Mouse (Mus musculus): ENCODE measurements around the gene Sox13.

The Sox13 gene

GRCm38 (mm10) chr1:133397483-133398237, 26.5 kb downstream of the Sox13 start:
- peak; percentile 49 to 63 for DNase-seq

DNA sequence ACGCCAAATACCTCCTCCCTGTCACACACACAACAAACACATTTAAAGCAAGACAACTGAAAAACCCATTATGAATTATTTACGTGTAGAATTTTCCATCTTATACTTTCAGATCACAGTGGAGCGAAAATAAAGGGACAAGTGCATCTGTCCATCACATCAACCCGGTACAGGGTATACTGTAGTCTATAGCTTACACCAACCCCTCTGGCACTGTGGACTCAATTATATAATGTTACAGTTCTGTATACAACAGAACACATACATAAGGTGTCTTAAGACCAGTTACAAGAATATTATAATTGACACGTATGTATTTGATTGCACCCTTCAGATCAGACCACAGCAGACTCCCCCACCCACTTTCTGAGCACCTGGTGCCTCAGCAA, 27.1 kb downstream of the Sox13 start:
- DNase-seq = no peak

DNA sequence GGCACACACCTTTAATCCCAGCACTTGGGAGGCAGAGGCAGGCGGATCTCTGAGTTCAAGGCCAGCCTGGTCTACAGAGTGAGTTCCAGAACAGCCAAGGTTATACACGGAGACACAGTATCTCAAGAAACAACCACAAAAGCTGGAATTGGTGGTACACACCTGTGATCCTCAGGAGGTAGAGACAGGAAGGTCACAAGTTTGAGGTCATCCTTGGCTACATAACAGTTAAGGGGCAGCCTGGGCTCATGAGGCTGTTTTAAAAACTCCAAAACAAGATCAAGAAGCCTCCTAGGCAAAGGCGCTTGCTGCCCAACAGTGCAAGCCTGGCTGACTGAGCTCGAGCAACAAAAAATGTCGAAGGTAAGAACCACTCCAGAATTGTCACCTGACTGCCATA, 27.5 kb downstream of the Sox13 start:
- DNase-seq = no peak

DNA sequence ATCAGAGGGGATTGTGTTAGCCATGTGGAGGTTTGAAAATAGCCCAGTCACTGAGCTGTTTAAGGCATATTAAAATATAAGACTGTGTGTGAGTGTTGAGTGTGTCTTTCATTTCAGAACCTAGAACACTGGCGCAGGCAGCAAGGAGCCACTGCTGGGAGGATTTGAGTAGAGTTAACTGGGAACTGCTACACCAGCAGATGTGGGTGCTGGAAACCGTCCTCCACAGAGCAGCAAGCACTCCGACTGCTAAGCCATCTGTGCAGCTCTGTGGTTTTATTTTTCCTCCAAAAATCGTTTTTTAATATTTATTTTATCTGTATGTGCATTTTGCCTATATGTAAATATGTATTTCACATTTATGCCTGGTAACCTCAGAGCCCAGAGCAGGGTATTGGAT, 29.5 kb downstream of the Sox13 start:
- no peak for DNase-seq

GRCm38 (mm10) chr1:133387539-133388268, 36.5 kb downstream of the Sox13 start:
- peak; percentile 60 to 70 for DNase-seq

- DNase-seq = peak in 1 of 2 experiments; percentile 11
These were observed 38.0 kb downstream of the Sox13 start for GRCm38 (mm10) chr1:133386209-133386608.

- peak; percentile 87 for DNase-seq
These were observed 38.7 kb downstream of the Sox13 start for GRCm38 (mm10) chr1:133385506-133385905.

DNA sequence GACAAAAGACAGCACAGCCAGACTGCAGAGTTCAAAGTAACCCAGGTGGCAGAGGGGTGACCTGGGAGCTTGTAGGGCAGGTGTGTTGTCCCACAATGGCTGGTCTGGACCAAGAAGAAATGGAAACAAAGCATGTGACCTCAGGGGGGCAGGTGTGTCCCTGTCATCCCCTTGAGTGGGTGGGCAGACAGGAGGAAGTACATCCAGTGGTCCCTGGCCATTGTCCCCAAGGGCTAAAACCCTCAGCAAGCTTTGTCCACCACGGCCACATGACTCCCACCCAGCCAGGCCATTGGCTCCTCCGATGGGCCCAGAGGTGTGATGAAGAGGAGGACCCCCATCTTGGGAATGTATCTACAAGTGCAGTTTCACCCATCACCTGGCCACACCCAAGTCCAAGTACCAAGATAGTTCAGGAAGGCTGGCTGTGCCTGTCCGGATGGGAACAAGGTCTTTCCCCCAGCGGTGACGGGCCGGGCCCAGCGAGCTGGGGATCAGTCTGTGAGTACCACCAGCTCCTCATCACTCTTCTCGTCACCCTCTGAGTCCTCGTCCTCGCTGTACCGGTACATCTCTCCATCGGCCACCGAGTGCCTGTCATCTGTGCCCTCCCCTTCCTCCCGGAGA, 40.9 kb downstream of the Sox13 start:
- no peak for DNase-seq

- no peak for DNase-seq
These were observed 41.5 kb downstream of the Sox13 start for GRCm38 (mm10) chr1:133382552-133383155.

DNA sequence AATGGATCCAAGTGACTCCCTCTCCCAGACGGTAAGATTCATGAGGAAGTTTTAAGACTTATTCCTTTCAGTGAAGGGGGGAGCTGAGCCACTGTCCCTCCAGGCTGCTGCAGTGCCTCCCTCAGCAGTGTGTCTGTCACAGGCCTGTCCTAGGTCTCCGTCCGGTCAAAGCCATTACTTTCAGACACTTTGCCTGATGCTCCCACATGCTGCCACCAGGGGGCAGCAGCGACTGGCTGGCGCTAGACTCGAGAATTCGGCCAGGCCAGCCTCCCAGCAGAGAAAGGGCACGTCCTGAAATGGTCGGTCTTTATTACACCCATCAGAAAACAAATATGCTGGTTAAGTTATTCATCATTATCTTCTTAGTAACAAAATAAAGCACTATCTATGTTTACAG, 42.2 kb downstream of the Sox13 start:
- DNase-seq = peak; percentile 90 to 93

DNA sequence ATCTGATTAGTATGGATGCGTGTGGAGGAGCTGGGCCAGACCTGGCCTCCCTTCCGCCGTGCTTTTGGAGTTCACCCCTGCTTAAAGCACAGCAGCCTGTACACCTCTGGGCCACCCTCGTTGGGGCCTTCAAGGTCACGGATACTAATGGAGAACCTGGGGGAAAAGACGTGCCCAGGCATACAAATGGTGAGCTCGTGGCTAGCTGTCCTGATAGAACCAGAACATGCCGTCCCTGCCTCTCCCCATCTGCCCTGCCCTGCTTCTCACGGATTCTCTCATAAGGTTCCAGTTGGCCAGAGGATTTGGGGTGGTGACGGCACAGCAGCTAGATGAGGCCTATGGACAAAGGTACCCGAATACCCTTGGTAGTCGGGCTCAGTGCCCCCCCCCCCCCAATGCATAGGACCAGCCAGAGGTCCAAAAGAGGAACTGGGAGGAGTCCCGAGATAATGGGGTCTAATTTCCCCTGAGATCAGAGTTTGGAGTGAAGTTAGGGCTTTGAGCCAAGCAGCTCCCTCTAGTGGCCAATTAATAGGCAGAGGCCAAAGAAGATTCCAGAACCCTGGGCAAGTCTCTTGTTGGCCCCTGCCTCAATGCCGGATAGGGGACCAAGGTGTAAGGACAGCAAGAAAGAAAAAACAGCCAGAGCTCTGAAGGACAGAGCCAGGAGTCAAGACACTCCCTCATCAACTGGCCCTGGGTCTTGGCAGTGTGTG, 43.7 kb downstream of the Sox13 start:
- DNase-seq = peak; percentile 69 to 83

- DNase-seq = no peak
These were observed 44.2 kb downstream of the Sox13 start for GRCm38 (mm10) chr1:133379986-133380320.

GRCm38 (mm10) chr1:133379254-133379985, 44.8 kb downstream of the Sox13 start:
- peak in 1 of 2 experiments; percentile 48 for DNase-seq

DNA sequence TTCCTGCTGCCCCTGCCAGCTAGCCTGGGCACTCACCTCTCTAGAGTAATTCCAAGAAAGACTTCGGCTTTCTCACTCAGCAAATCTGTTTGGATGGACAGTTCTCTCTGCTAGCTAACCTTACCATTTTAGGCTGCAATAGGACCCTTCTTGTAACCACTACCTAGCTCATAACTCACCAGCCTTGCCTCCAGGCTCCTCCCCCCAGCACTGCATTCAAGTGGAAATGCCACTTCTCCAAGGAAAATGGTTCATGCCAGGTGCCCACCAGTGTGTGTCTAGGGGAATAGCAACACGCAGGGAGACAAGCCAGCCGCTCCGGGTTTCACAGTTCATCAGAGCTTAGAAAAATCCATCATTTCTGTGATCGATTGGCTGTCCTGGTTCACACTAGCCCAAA, 46.6 kb downstream of the Sox13 start:
- no peak for DNase-seq

- DNase-seq = no peak
These were observed 48.4 kb downstream of the Sox13 start for GRCm38 (mm10) chr1:133375696-133376346.

- DNase-seq = no peak
These were observed 52.1 kb downstream of the Sox13 start for GRCm38 (mm10) chr1:133372113-133372512.

- DNase-seq = no peak
These were observed 52.7 kb downstream of the Sox13 start for GRCm38 (mm10) chr1:133371431-133371830.

DNA sequence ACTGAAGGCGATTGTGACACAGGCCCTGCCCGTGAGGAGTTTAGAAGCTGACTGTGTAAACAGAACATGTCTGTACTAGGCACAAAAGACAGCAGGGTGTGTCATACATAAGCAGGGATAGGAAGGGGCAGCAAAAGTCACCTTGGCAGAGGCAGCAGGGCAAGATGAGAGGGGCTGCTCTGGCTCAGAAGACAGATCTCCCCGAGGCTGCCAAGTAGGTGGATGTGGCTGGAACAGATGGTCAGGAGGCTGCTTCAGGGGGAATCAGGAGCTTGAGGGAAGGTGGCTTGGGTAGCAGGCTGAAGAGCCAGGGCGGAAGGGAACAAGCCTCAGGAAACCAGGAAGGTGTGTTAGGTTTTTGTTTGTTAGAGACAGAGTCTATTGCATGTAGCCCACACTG, 53.8 kb downstream of the Sox13 start:
- peak; percentile 50 to 66 for DNase-seq

DNA sequence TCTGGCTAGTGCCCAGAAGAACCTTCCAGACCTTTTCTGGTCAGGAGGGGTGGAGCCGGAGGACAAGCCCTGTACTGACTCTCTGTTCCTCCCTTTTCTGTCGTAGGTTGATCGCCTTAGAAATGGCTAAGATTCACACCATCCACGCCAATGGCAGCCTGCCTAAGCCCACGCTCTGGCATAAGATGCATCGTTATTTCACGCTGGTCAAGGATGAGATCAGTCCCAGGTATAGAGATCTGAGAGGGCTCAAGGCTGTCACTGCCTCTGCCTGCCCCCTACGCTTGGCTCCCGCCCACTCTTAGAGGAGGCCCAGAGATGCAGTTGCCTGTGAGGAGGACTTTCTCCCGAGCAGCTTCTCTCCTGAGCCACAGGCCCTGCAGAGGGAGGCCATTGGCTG, 55.5 kb downstream of the Sox13 start:
- peak; percentile 79 to 83 for DNase-seq

DNA sequence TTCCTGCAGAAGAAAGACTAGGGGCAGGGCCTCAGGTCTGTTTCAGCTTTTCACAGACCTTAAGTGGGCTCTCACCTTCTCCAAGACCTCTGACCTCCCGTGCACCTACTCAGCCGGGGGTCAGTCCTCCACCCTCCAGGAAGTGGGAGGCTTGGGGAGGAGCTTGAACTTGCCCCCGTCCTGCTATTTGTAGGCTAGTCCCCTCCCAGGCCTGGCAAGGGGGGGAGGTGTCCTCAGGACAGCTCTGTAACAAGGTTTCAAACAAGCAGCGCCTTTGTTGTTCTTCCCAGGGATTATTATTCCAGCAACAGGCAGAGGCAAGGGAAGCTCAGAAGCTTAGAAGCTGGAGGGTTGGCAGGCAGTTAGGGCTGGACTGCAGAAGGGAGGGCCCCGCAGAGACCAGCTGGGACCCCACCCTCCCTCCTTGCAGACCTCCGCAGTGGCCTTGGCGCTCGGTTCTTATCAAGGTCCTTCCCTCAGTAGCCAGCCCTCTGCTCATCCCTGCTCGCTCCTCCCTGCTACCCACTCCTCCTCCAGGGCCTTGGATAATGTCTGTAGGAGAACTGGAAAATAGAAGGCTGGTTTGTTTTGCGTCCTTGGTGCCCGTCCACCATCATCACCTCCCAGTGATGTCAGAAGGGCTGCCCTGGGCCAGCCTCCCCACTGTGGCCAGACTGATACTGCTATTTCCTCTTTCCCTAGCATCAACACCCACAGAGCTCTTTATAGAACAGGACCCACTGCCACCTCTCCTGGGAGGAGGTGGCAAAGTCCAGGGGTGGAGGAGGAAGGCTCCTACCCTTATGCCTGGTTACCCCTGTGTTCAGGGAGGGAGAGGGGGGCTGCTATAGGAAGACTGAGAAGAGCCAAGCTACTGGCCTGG, 56.3 kb downstream of the Sox13 start:
- DNase-seq = peak; percentile 50 to 63

Measured in cerebellum, postnatal 10 days (tissue).